Mouse (Mus musculus) fat pad, adult 2 months (tissue): ENCODE results near the gene Atp10a.
"Not testable (repeated sequence)": the region's sequence is repeated elsewhere in the genome, so short reads cannot be mapped to it uniquely, and the experiment has no call there.

Source experiments
- DNase-seq: peaks from one replicate; pipeline ENCODE4 v3.0.0-alpha.2; 2011; ENCODE audit warnings: low read depth, low spot score; ENCODE audit errors: extremely low read depth

Atp10a gene

GRCm38 (mm10) chr7:58786986-58787385 is 131.0 kb downstream of the Atp10a start:
- DNase-seq: no peak

GRCm38 (mm10) chr7:58787585-58787984 is 131.6 kb downstream of the Atp10a start:
- DNase-seq: no peak

- DNase-seq: no peak
Observed at GRCm38 (mm10) chr7:58788424-58789261, 132.7 kb downstream of the Atp10a start.

- DNase-seq: no peak
Observed at GRCm38 (mm10) chr7:58797281-58797680, 141.3 kb downstream of the Atp10a start.

- DNase-seq: no peak
Observed at GRCm38 (mm10) chr7:58800916-58801315, 144.9 kb downstream of the Atp10a start.

GRCm38 (mm10) chr7:58801791-58802190 is 145.8 kb downstream of the Atp10a start:
- DNase-seq: no peak

GRCm38 (mm10) chr7:58822147-58822681 is 166.2 kb downstream of the Atp10a start:
- no peak for DNase-seq

GRCm38 (mm10) chr7:58824686-58825085 is 168.7 kb downstream of the Atp10a start:
- no peak for DNase-seq

- no peak for DNase-seq
Observed at GRCm38 (mm10) chr7:58829111-58829510, 173.1 kb downstream of the Atp10a start.

GRCm38 (mm10) chr7:58836855-58837606 is 181.1 kb downstream of the Atp10a start:
- not testable (repeated sequence) for DNase-seq

GRCm38 (mm10) chr7:58840367-58840766 is 184.4 kb downstream of the Atp10a start:
- no peak for DNase-seq

- peak; percentile 37 for DNase-seq
Observed at GRCm38 (mm10) chr7:58841066-58841465, 185.1 kb downstream of the Atp10a start.

- DNase-seq: no peak
Observed at GRCm38 (mm10) chr7:58842818-58843217, 186.9 kb downstream of the Atp10a start.

GRCm38 (mm10) chr7:58843767-58844445 is 187.9 kb downstream of the Atp10a start:
- no peak for DNase-seq

- no peak for DNase-seq
Observed at GRCm38 (mm10) chr7:58844449-58844848, 188.5 kb downstream of the Atp10a start.

- DNase-seq: no peak
Observed at GRCm38 (mm10) chr7:58858921-58859320, 203.0 kb downstream of the Atp10a start.

- no peak for DNase-seq
Observed at GRCm38 (mm10) chr7:58863174-58863573, 207.2 kb downstream of the Atp10a start.

GRCm38 (mm10) chr7:58866865-58867614 is 211.1 kb downstream of the Atp10a start:
- DNase-seq: no peak

GRCm38 (mm10) chr7:58870661-58871060 is 214.7 kb downstream of the Atp10a start:
- no peak for DNase-seq

- no peak for DNase-seq
Observed at GRCm38 (mm10) chr7:58873676-58874075, 217.7 kb downstream of the Atp10a start.
